Mouse (Mus musculus): ENCODE results near the gene AV320801.
"Not testable (repeated sequence)": the region's sequence is repeated elsewhere in the genome, so short reads cannot be mapped to it uniquely, and the experiment has no call there.

Gene AV320801

DNA sequence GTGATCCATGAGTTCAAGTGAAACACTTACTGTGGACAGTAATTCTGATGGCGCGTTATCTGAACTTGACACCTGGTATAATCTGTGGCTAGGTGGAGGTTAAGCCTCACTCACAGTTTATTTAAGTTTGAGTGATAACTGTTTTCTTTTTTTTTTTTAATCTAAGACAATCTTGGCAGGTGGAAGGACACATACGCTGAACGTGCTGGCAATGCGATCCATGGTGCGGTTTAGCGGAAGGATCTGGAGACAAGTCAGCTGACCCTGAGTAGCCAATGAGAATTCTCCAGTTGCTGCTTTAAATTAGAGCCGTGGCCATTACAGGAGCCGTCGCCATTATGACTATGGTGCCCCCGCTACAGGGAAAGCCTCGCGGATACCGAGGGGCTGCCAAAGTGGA lies at the start of gene AV320801:
Gene AV320801, plus strand, starts transcription at position 301 of the 400 bp plus-strand sequence.
- not testable (repeated sequence) for DNase-seq (ENCODE audit: low spot score)

DNA sequence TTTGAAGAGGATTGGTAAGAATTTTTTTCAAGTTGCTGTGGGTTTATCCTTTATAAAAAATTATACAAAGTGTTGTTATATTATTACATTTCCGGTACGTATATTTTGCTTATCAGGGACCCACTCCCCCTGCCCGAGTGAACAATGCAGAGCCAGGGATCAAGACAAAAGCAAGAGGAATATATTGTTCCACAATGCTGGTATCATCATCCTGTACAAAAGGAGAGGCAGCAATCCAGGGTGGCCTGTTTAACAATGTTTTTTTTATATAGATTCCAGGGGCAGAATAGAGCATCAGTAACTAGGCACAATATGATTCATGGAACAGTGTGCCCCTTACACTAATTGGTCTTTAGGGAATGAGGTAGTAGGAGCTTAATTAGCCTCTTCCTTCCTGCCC lies 30.2 kb upstream of the AV320801 start:
- not testable (repeated sequence) for DNase-seq (ENCODE audit: low spot score)

DNA sequence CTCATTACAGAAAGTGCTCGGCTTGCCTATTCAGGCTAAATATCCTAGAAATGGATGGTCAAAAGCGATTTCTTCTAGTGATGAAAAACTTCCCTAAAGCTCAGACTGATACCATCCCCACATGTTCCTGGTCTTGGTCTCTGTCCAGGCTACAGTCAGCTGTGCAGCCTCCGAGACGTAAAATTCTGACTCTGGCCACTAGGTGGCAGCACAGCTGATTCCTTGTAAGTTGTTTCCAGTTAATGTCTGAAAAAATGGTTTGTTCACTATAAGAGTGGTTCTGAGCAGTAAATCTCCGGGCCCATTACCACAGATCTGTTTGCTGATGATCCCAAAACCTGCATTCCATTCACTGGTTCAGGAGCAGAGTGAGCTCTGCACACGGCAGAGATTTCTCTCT lies 12.5 kb upstream of the AV320801 start:
- DNase-seq (ENCODE audit: low spot score): not testable (repeated sequence)

DNA sequence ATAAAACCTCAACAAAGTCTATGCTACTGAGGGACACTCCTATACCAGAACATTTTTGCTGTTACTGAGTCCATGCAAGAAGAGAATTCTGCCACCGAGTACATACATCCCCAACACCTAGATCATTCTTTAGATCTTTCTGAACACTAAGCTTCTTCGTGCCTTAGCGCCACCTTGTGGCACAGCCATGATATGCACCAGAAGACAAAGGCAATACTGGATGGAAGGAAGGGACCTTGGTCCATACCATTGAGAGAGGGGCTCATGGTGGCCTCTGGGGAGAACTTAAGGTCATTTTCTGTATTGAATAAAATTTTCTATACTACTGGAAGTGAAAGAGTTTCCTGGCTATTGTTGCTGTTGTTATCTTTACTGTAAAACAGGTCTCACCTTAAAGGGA lies 11.2 kb upstream of the AV320801 start:
- not testable (repeated sequence) for DNase-seq (ENCODE audit: low spot score)
